10 mouse cellular contexts compared by ENCODE assay signal in the genomic region with DNA sequence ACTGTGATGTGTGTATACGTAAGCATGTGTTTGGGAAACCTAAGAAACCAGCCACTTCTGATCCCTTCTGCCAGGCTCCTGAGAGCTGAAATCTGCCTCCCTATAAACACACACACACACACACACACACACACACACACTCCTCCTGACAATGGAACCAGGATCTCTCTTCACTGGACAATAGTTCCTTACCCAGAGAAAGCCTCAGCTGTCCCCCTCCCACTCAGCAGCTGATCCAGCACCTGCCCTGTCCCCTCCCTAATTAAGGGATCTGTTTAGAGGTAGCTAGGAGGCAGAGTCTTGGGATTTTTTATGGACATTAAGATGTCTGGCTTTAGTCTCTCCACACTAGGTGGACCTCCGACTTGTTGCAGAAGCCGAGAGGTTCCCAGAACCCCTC. TPM values are rescaled to one million over a fixed set of nuclear protein-coding genes. Genes with fewer than 3 reads are reported as not detected.
A peak's percentile ranks its signal among the peaks of the same experiment; 100 is the strongest.
DNase-seq lines count a peak whose midpoint lies in the region; ATAC-seq and TF ChIP-seq lines count a peak whose summit lies in the region.
"Had no signal": no experiment of that assay in that cellular context is flagged by ENCODE, and none has a peak within 500 bp of the region (broad histone marks: within the 10 kb centered on the region; RNA-seq: fewer than 3 reads in every experiment).

No protein-coding gene starts in this region.

- H3K4me2 ChIP-seq in intestine, embryonic 14.5 days (ENCODE audit: low read length), result peak overlapping the region; percentile 75
- H3K4me2 ChIP-seq in intestine, postnatal 0 days (replicated peaks; ENCODE audit: low read depth), result no peak overlapping the region; the same call in 1 of the 2 replicates
- peak overlapping the region; percentile 84 for H3K4me2 ChIP-seq in embryonic facial prominence, embryonic 11.5 days (ENCODE audit: low read depth, low read length)
- peak overlapping the region; percentile 92 for H3K4me2 ChIP-seq in hindbrain, embryonic 12.5 days (replicated peaks)
- H3K4me2 ChIP-seq in midbrain, embryonic 15.5 days, result peak overlapping the region; percentile 100; the same call in 1 of the 2 replicates

- H3K27me3 ChIP-seq in intestine, embryonic 14.5 days (replicated peaks; ENCODE audit: control insufficient read depth, insufficient read depth, low read length), result no peaks in the 10 kb centered on the region
- H3K27me3 ChIP-seq in intestine, postnatal 0 days (replicated peaks; ENCODE audit: control insufficient read depth, insufficient read depth, low read length), result no peaks in the 10 kb centered on the region
- H3K27me3 ChIP-seq in embryonic facial prominence, embryonic 11.5 days (ENCODE audit: control insufficient read depth, insufficient read depth, low read length), result no peaks in the 10 kb centered on the region
- no peaks in the 10 kb centered on the region for H3K27me3 ChIP-seq in hindbrain, embryonic 12.5 days
- no peaks in the 10 kb centered on the region; the same call in 1 of the 2 replicates for H3K27me3 ChIP-seq in midbrain, embryonic 15.5 days (replicated peaks)

- H3K9ac ChIP-seq in intestine, embryonic 14.5 days (ENCODE audit: low read length), result 0 out of 2 replicates have a peak overlapping the region, but pooled peaks have one; percentile 20
- H3K9ac ChIP-seq in intestine, postnatal 0 days (ENCODE audit: low read depth, low read length), result no peak overlapping the region
- no peak overlapping the region for H3K9ac ChIP-seq in embryonic facial prominence, embryonic 11.5 days (replicated peaks; ENCODE audit: low read length)
- no peak overlapping the region for H3K9ac ChIP-seq in hindbrain, embryonic 12.5 days
- H3K9ac ChIP-seq in midbrain, embryonic 15.5 days, result no peak overlapping the region

- H3K36me3 ChIP-seq in intestine, embryonic 14.5 days (ENCODE audit: control insufficient read depth, insufficient read depth, low read length), result peaks cover 42% of the 10 kb centered on the region
- peaks cover 39% of the 10 kb centered on the region for H3K36me3 ChIP-seq in intestine, postnatal 0 days (ENCODE audit: control insufficient read depth, insufficient read depth)
- H3K36me3 ChIP-seq in embryonic facial prominence, embryonic 11.5 days (replicated peaks; ENCODE audit: control insufficient read depth, insufficient read depth, low read depth, low read length), result peaks cover 22% of the 10 kb centered on the region
- H3K36me3 ChIP-seq in hindbrain, embryonic 12.5 days, result peaks cover 33% of the 10 kb centered on the region
- no peaks in the 10 kb centered on the region for H3K36me3 ChIP-seq in midbrain, embryonic 15.5 days (replicated peaks)

- H3K4me3 ChIP-seq in intestine, embryonic 14.5 days (ENCODE audit: low read depth, low read length), result peak overlapping the region; percentile 92
- H3K4me3 ChIP-seq in intestine, postnatal 0 days (ENCODE audit: low read depth, low read length), result no peak overlapping the region
- peak overlapping the region; percentile 88 for H3K4me3 ChIP-seq in embryonic facial prominence, embryonic 11.5 days (ENCODE audit: low read depth, low read length)
- H3K4me3 ChIP-seq in hindbrain, embryonic 12.5 days, result peak overlapping the region; percentile 76; the same call in 1 of the 2 replicates
- H3K4me3 ChIP-seq in midbrain, embryonic 15.5 days, result no peak overlapping the region

- ATAC-seq in intestine, embryonic 14.5 days (replicated peaks; ENCODE audit: low FRiP score, low TSS enrichment, low read depth), result no peak
- no peak for ATAC-seq in intestine, postnatal 0 days
- no peak for ATAC-seq in embryonic facial prominence, embryonic 11.5 days (replicated peaks; ENCODE audit: insufficient number of reproducible peaks, low FRiP score, low TSS enrichment, low read depth)
- no peak for ATAC-seq in hindbrain, embryonic 12.5 days (ENCODE audit: low FRiP score)
- no peak for ATAC-seq in midbrain, embryonic 15.5 days (replicated peaks)
- ATAC-seq: inflammation-experienced regulatory T-cells, adult 6 months had no signal

- WGBS in intestine, embryonic 14.5 days, result 47% methylated on average over 3 of the region's 3 CpGs
- WGBS in intestine, postnatal 0 days, result 56% methylated on average over 3 of the region's 3 CpGs
- WGBS in embryonic facial prominence, embryonic 11.5 days, result 58% methylated on average over 3 of the region's 3 CpGs
- 62% methylated on average over 3 of the region's 3 CpGs for WGBS in hindbrain, embryonic 12.5 days
- WGBS in midbrain, embryonic 15.5 days, result 49% methylated on average over 3 of the region's 3 CpGs

- no peak overlapping the region for H3K27ac ChIP-seq in intestine, embryonic 14.5 days (ENCODE audit: low read depth)
- no peak overlapping the region for H3K27ac ChIP-seq in intestine, postnatal 0 days (ENCODE audit: low read depth, low read length)
- H3K27ac ChIP-seq in embryonic facial prominence, embryonic 11.5 days (replicated peaks; ENCODE audit: low read depth, low read length), result no peak overlapping the region
- peak overlapping the region; percentile 60; the same call in 1 of the 2 replicates for H3K27ac ChIP-seq in hindbrain, embryonic 12.5 days
- no peak overlapping the region for H3K27ac ChIP-seq in midbrain, embryonic 15.5 days

- H3K4me1 ChIP-seq in intestine, embryonic 14.5 days (replicated peaks; ENCODE audit: control insufficient read depth, insufficient read depth, low read length), result peaks cover 20% of the 10 kb centered on the region
- H3K4me1 ChIP-seq in intestine, postnatal 0 days (replicated peaks; ENCODE audit: control insufficient read depth, insufficient read depth, low read length), result no peaks in the 10 kb centered on the region
- peaks cover 5% of the 10 kb centered on the region; the same call in 1 of the 2 replicates for H3K4me1 ChIP-seq in embryonic facial prominence, embryonic 11.5 days (ENCODE audit: control insufficient read depth, insufficient read depth, low read length)
- peaks cover 38% of the 10 kb centered on the region for H3K4me1 ChIP-seq in hindbrain, embryonic 12.5 days
- H3K4me1 ChIP-seq in midbrain, embryonic 15.5 days, result peaks cover 29% of the 10 kb centered on the region

- no peaks in the 10 kb centered on the region for H3K9me3 ChIP-seq in intestine, embryonic 14.5 days (ENCODE audit: control insufficient read depth, low read length)
- H3K9me3 ChIP-seq in intestine, postnatal 0 days (ENCODE audit: control insufficient read depth), result no peaks in the 10 kb centered on the region
- H3K9me3 ChIP-seq in embryonic facial prominence, embryonic 11.5 days (replicated peaks; ENCODE audit: control insufficient read depth, low read length), result no peaks in the 10 kb centered on the region
- no peaks in the 10 kb centered on the region for H3K9me3 ChIP-seq in hindbrain, embryonic 12.5 days (replicated peaks)
- no peaks in the 10 kb centered on the region for H3K9me3 ChIP-seq in midbrain, embryonic 15.5 days

- no peak for DNase-seq in intestine, embryonic 14.5 days (ENCODE audit: low spot score)
- DNase-seq in embryonic facial prominence, embryonic 11.5 days (ENCODE audit: low spot score), result no peak
- no peak for DNase-seq in layer of hippocampus, postnatal 25 days (ENCODE audit: extremely low spot score in 1 of 2, low spot score in 1 of 2)
- DNase-seq in MN1 (ENCODE audit: low spot score), result no peak
- no peak for DNase-seq in layer of hippocampus, adult 9-10 months (ENCODE audit: low spot score)

- TF ChIP-seq CTCF in intestine, postnatal 0 days (IDR thresholded peaks at IDR 0.05; ENCODE audit: low read depth), result no peak

RNA-seq across cellular contexts. Expression of gene Inppl1, which starts 3.1 kb away (rescaled TPM):
- 24.8 and 27.2 TPM in 2 replicates for polyA plus RNA-seq in intestine, embryonic 14.5 days (2014; fragmentation: Nextera tagmentation; extraction: Ambion mirVana)
- 18.2 and 25.8 TPM in 2 replicates for polyA plus RNA-seq in intestine, postnatal 0 days (2015; fragmentation: Nextera tagmentation; extraction: Ambion mirVana)
- 30.5 and 34.4 TPM in 2 replicates for polyA plus RNA-seq in embryonic facial prominence, embryonic 11.5 days (2014; fragmentation: Nextera tagmentation; extraction: Ambion mirVana)
- 38.6 and 41.9 TPM in 2 replicates for polyA plus RNA-seq in hindbrain, embryonic 12.5 days (2016; fragmentation: Nextera tagmentation; extraction: Ambion mirVana)
- 11.5 and 14.9 TPM in 2 replicates for polyA plus RNA-seq in midbrain, embryonic 15.5 days (2015; fragmentation: Nextera tagmentation; extraction: Ambion mirVana)
- 10 to 100 TPM; 31.6 to 44.8 TPM for total RNA-seq in layer of hippocampus, postnatal 25 days (2021)

RNA-seq across cellular contexts. Expression of gene Phox2a, which starts 16.8 kb away (rescaled TPM):
- 6.9 and 7.5 TPM in 2 replicates for polyA plus RNA-seq in intestine, embryonic 14.5 days (2014; fragmentation: Nextera tagmentation; extraction: Ambion mirVana)
- polyA plus RNA-seq in intestine, postnatal 0 days (2015; fragmentation: Nextera tagmentation; extraction: Ambion mirVana), result 2.7 and 3.2 TPM in 2 replicates
- polyA plus RNA-seq in embryonic facial prominence, embryonic 11.5 days (2014; fragmentation: Nextera tagmentation; extraction: Ambion mirVana), result 0.34 and 0.57 TPM in 2 replicates
- 3.8 and 4.4 TPM in 2 replicates for polyA plus RNA-seq in hindbrain, embryonic 12.5 days (2016; fragmentation: Nextera tagmentation; extraction: Ambion mirVana)
- 0.10 and 0.55 TPM in 2 replicates for polyA plus RNA-seq in midbrain, embryonic 15.5 days (2015; fragmentation: Nextera tagmentation; extraction: Ambion mirVana)
- total RNA-seq in layer of hippocampus, postnatal 25 days (2021), result not detected
- total RNA-seq: left cerebral cortex, postnatal 25 days had no signal
- polyA plus RNA-seq: inflammation-experienced regulatory T-cells, adult 6 months had no signal

RNA-seq across cellular contexts. Expression of gene Folr2, which starts 22.1 kb away (rescaled TPM):
- 2.1 and 2.5 TPM in 2 replicates for polyA plus RNA-seq in intestine, embryonic 14.5 days (2014; fragmentation: Nextera tagmentation; extraction: Ambion mirVana)
- 1.1 and 1.2 TPM in 2 replicates for polyA plus RNA-seq in intestine, postnatal 0 days (2015; fragmentation: Nextera tagmentation; extraction: Ambion mirVana)
- 0.50 TPM in 1 of 2 replicates, not detected in the other for polyA plus RNA-seq in embryonic facial prominence, embryonic 11.5 days (2014; fragmentation: Nextera tagmentation; extraction: Ambion mirVana)
- polyA plus RNA-seq in hindbrain, embryonic 12.5 days (2016; fragmentation: Nextera tagmentation; extraction: Ambion mirVana), result 1.7 and 1.9 TPM in 2 replicates
- polyA plus RNA-seq in midbrain, embryonic 15.5 days (2015; fragmentation: Nextera tagmentation; extraction: Ambion mirVana), result 2.3 and 2.8 TPM in 2 replicates
- under 1 TPM in 1 of 2 experiments, not detected in 1; 0.71 TPM for total RNA-seq in layer of hippocampus, postnatal 25 days (2021)
- polyA plus RNA-seq: inflammation-experienced regulatory T-cells, adult 6 months had no signal

RNA-seq across cellular contexts. Expression of gene Anapc15, which starts 28.6 kb away (rescaled TPM):
- 71.3 and 76.3 TPM in 2 replicates for polyA plus RNA-seq in intestine, embryonic 14.5 days (2014; fragmentation: Nextera tagmentation; extraction: Ambion mirVana)
- 56.2 and 58.1 TPM in 2 replicates for polyA plus RNA-seq in intestine, postnatal 0 days (2015; fragmentation: Nextera tagmentation; extraction: Ambion mirVana)
- 85.6 and 92.7 TPM in 2 replicates for polyA plus RNA-seq in embryonic facial prominence, embryonic 11.5 days (2014; fragmentation: Nextera tagmentation; extraction: Ambion mirVana)
- polyA plus RNA-seq in hindbrain, embryonic 12.5 days (2016; fragmentation: Nextera tagmentation; extraction: Ambion mirVana), result 74.9 and 86.7 TPM in 2 replicates
- 76.9 and 78.1 TPM in 2 replicates for polyA plus RNA-seq in midbrain, embryonic 15.5 days (2015; fragmentation: Nextera tagmentation; extraction: Ambion mirVana)
- total RNA-seq in layer of hippocampus, postnatal 25 days (2021), result 10 to 100 TPM; 28.4 to 35.1 TPM

RNA-seq across cellular contexts. Expression of gene Folr1, which starts 35.7 kb away (rescaled TPM):
- 76.1 and 79.2 TPM in 2 replicates for polyA plus RNA-seq in intestine, embryonic 14.5 days (2014; fragmentation: Nextera tagmentation; extraction: Ambion mirVana)
- 521 and 623 TPM in 2 replicates for polyA plus RNA-seq in intestine, postnatal 0 days (2015; fragmentation: Nextera tagmentation; extraction: Ambion mirVana)
- polyA plus RNA-seq in embryonic facial prominence, embryonic 11.5 days (2014; fragmentation: Nextera tagmentation; extraction: Ambion mirVana), result 0.91 and 4.9 TPM in 2 replicates
- 11.5 and 12.7 TPM in 2 replicates for polyA plus RNA-seq in hindbrain, embryonic 12.5 days (2016; fragmentation: Nextera tagmentation; extraction: Ambion mirVana)
- 17.4 and 18.8 TPM in 2 replicates for polyA plus RNA-seq in midbrain, embryonic 15.5 days (2015; fragmentation: Nextera tagmentation; extraction: Ambion mirVana)
- 1 to 10 TPM; 1.9 to 2.1 TPM for total RNA-seq in layer of hippocampus, postnatal 25 days (2021)
- polyA plus RNA-seq: inflammation-experienced regulatory T-cells, adult 6 months had no signal

Comparison
In these comparisons a context has a peak if more than half of its experiments do, and no peak if none do; other contexts are left out.
1. H3K4me3 ChIP-seq: peak in intestine, embryonic 14.5 days (single experiment), embryonic facial prominence, embryonic 11.5 days (single experiment) and hindbrain, embryonic 12.5 days (single experiment); none in intestine, postnatal 0 days (single experiment) and midbrain, embryonic 15.5 days (single experiment).